Mouse (Mus musculus) lung, postnatal 0 days (tissue): ENCODE measurements at regions not wholly inside any gene's neighbourhood (a gene's known extent, or its start where the extent isn't known, plus 50 kb on each side); places are given as distances from the start of the nearest gene placed in this dataset.

Source experiments
- ATAC-seq: fragments of 200-750 bp; cut with Nextera tagmentation; 2 replicates; pipeline ENCODE4 v1.8.0; 2017; ENCODE audit warnings: moderate library complexity
- DNase-seq: peaks from one replicate; pipeline ENCODE4 v3.0.0-alpha.2; 2016; ENCODE audit warnings: low spot score
- H3K27ac ChIP-seq: fragments of 300-500 bp; sonication (generic); 2 replicates; pipeline ENCODE4 v1.5.1; 2014; ENCODE audit warnings: antibody characterized with exemption, mild to moderate bottlenecking, low read length, mixed read lengths
- H3K27me3 ChIP-seq: fragments of 300-500 bp; sonication (generic); replicated peaks from 2 replicates; pipeline ENCODE4 v1.6.1; 2014; ENCODE audit warnings: low read length, mixed read lengths; ENCODE audit not compliant: insufficient read depth
- H3K36me3 ChIP-seq: fragments of 300-500 bp; sonication (generic); 2 replicates; pipeline ENCODE4 v1.6.1; 2014; ENCODE audit warnings: low read length, mixed read lengths; ENCODE audit not compliant: insufficient read depth
- H3K4me1 ChIP-seq: fragments of 300-500 bp; sonication (generic); 2 replicates; pipeline ENCODE4 v1.6.1; 2014; ENCODE audit warnings: antibody characterized with exemption, low read depth, low read length, mixed read lengths; ENCODE audit not compliant: insufficient read depth
- H3K4me2 ChIP-seq: fragments of 300-500 bp; sonication (generic); replicated peaks from 2 replicates; pipeline ENCODE4 v1.6.1; 2014; ENCODE audit warnings: low read depth, mild to moderate bottlenecking, low read length, moderate library complexity, mixed read lengths
- H3K4me3 ChIP-seq: fragments of 300-500 bp; sonication (generic); 2 replicates; pipeline ENCODE4 v1.5.1; 2014; ENCODE audit warnings: low read depth, low read length
- H3K9ac ChIP-seq: fragments of 300-500 bp; sonication (generic); replicated peaks from 2 replicates; pipeline ENCODE4 v1.6.1; 2014; ENCODE audit warnings: low read depth, mild to moderate bottlenecking
- H3K9me3 ChIP-seq: fragments of 300-500 bp; sonication (generic); 2 replicates; pipeline ENCODE4 v1.6.1; 2016; ENCODE audit warnings: low read length, mixed read lengths
- CTCF ChIP-seq: IDR thresholded peaks from 2 replicates; pipeline ENCODE4 v1.5.1; 2016; ENCODE audit warnings: antibody characterized with exemption, mild to moderate bottlenecking
- EP300 ChIP-seq: IDR thresholded peaks from 2 replicates; pipeline ENCODE4 v1.6.1; 2016; ENCODE audit warnings: antibody characterized with exemption, mild to moderate bottlenecking, control low read depth
- WGBS: fragments of 180-500 bp; shearing (Covaris S2); extraction: QIAGEN DNeasy Blood & Tissue Kit; methylation state at CpG from one replicate; pipeline ENCODE4 v1.1.7; 2014; 5-methylcytosine and 5-hydroxymethylcytosine counted together

DNA sequence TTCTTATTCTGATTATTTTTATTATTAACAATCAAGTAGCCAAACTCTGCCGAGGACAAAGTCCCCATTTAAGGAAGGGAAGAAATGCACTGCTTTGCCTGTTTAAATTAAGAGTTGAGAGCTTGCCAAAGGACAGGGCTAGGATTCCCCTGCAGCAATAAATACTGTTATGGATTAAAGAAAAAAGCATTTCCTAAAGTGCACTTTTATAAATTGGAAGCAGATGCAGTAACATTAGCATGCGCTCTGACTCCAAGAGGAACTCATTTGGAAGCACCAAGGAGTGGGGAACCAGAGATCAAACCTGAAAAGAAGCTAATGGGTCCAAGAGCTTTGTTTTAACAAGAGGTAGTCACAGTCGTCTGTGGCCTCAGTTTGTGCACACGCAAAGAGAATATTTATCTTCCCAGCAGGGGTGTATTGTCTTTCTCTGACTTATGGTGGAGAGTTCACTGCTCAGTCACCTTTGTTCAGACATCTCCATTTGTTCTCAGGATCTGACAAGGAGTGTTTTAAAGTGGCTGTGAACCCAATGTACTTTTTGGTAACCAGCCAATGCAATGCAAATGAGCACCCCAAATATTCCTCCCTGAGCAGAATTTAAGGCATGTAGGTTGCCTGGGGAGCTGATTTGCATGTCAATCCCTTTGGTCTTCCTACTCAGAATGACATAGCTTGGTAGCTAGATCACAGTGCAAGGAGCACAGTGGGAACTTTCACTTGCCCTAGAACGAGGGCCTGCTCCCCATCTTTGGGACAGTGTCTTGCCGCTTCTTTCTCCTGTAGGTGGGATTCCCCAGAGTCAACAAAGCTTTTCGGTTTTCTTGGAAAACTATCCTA, 119.1 kb upstream of the Nbea start:
- TF ChIP-seq CTCF = no peak
- TF ChIP-seq EP300 = no peak
- no peak for DNase-seq
- Histone ChIP-seq H3K27me3 (no peaks in the 10 kb centered on the region), H3K4me1 (no peaks in the 10 kb centered on the region), H3K36me3 (no peaks in the 10 kb centered on the region), H3K4me3 (no peak overlapping the region), H3K4me2 (no peak overlapping the region), H3K27ac (no peak overlapping the region), H3K9me3 (no peaks in the 10 kb centered on the region), H3K9ac (no peak overlapping the region)
- WGBS = 32% methylated on average over 7 of the region's 7 CpGs
- ATAC-seq = no peak

GRCm38 (mm10) chr3:56300769-56301168, 117.3 kb upstream of the Nbea start:
- Histone ChIP-seq H3K4me2 (no peak overlapping the region), H3K9ac (no peak overlapping the region), H3K27ac (no peak overlapping the region), H3K36me3 (no peaks in the 10 kb centered on the region), H3K4me3 (no peak overlapping the region), H3K27me3 (no peaks in the 10 kb centered on the region), H3K4me1 (no peaks in the 10 kb centered on the region), H3K9me3 (no peaks in the 10 kb centered on the region)
- 74% methylated on average over 1 of the region's 1 CpGs for WGBS
- ATAC-seq = no peak
- no peak for DNase-seq
- TF ChIP-seq CTCF (no peak), EP300 (no peak)

- H3K27ac ChIP-seq = no peak overlapping the region
- TF ChIP-seq CTCF (no peak), EP300 (no peak)
- 84% methylated on average over 7 of the region's 7 CpGs for WGBS
- H3K4me3 ChIP-seq = no peak overlapping the region
- no peaks in the 10 kb centered on the region for H3K36me3 ChIP-seq
- DNase-seq = no peak
- H3K9ac ChIP-seq = no peak overlapping the region
- no peak overlapping the region for H3K4me2 ChIP-seq
- H3K27me3 ChIP-seq = no peaks in the 10 kb centered on the region
- ATAC-seq = no peak
- no peaks in the 10 kb centered on the region for H3K4me1 ChIP-seq
- H3K9me3 ChIP-seq = no peaks in the 10 kb centered on the region
These were observed 112.1 kb upstream of the Nbea start for GRCm38 (mm10) chr3:56295578-56295977.

DNA sequence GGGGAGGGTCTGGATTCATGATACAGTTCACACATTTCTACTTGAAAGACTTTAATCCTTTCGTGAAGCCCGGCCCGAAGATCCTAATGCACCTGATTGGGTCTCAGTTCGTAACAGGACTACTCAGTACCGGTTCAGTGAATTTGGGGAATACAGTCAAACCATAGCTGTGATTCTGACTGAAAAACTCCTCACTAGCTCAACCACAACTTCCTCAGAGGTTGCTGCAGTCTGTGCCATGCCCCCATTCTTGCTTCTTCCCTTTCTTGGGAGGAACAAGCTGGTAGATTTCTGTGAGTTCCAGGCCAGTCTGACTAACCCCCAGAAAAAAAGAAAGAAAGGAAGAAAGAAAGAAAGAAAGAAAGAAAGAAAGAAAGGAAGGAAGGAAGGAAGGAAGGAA, 98.0 kb upstream of the Nbea start:
- TF ChIP-seq CTCF (no peak), EP300 (no peak)
- DNase-seq = no peak
- H3K27me3 ChIP-seq = no peaks in the 10 kb centered on the region
- H3K9ac ChIP-seq = no peak overlapping the region
- ATAC-seq = no peak
- H3K4me2 ChIP-seq = no peak overlapping the region
- 84% methylated on average over 5 of the region's 5 CpGs for WGBS
- no peaks in the 10 kb centered on the region for H3K36me3 ChIP-seq
- no peaks in the 10 kb centered on the region for H3K9me3 ChIP-seq
- H3K27ac ChIP-seq = no peak overlapping the region
- no peak overlapping the region for H3K4me3 ChIP-seq
- H3K4me1 ChIP-seq = no peaks in the 10 kb centered on the region

GRCm38 (mm10) chr3:56280330-56280957, 96.9 kb upstream of the Nbea start:
- ATAC-seq (no peak), DNase-seq (no peak)
- no peak overlapping the region for H3K4me3 ChIP-seq
- H3K27me3 ChIP-seq = no peaks in the 10 kb centered on the region
- no peaks in the 10 kb centered on the region for H3K9me3 ChIP-seq
- H3K36me3 ChIP-seq = no peaks in the 10 kb centered on the region
- no peak for TF ChIP-seq CTCF
- TF ChIP-seq EP300 = no peak
- 74% methylated on average over 6 of the region's 6 CpGs for WGBS
- no peak overlapping the region for H3K4me2 ChIP-seq
- H3K4me1 ChIP-seq = no peaks in the 10 kb centered on the region
- no peak overlapping the region for H3K9ac ChIP-seq
- no peak overlapping the region for H3K27ac ChIP-seq

DNA sequence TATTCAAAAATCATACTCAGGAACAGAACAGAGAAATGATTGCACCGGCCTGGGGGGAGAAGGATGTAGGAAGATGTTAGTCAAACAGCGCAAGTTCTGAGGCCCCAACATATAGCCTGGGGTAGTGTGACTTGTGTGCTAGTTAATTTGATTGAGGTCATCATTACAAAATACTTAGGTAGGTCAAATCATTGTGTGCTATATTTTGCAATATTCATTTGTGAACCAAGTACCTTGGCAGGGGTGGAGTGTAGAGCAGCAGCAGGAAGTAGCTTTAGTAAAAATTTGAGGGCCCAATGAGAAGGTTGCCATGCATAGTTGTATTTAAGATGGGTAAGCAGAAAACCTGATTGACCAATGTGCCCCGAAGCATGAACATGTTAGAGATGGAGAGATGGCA, 89.1 kb upstream of the Nbea start:
- Histone ChIP-seq H3K9me3 (no peaks in the 10 kb centered on the region), H3K4me1 (no peaks in the 10 kb centered on the region), H3K4me3 (no peak overlapping the region), H3K4me2 (no peak overlapping the region), H3K27ac (no peak overlapping the region), H3K9ac (no peak overlapping the region), H3K36me3 (no peaks in the 10 kb centered on the region), H3K27me3 (no peaks in the 10 kb centered on the region)
- no peak for DNase-seq
- WGBS = 94% methylated on average over 3 of the region's 3 CpGs
- no peak for TF ChIP-seq EP300
- no peak for TF ChIP-seq CTCF
- no peak for ATAC-seq
